Comparison of ENCODE assay signal across 8 mouse cellular contexts in the genomic region with DNA sequence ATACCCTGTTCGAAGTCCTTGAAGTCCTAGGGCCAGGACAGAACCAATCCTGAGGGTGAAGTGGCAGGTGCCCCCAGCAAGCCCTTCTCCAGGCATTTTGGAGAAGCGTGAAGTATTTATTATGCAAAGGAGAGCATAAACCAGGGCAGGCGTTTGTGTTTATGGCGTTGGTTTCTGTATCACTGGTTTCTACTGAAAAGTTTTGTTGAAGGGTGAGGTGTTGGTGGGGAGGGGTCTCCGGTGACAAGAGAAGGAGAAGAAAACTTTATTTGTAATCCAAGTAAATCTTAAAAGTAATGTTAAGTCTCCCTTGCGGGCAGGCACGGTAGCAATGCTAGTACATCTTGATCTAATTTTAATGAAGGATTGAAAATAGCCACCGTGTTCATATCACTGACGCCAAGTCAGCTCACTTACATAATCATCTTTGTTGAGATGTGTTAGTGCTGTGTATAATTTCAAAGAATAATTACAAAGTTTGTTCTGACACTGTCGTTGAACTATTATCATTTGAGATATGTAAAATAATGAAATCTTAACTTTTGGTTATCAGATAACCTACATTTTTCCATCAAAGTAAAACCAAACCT.
DNase-seq lines count a peak whose midpoint lies in the region; ATAC-seq and TF ChIP-seq lines count a peak whose summit lies in the region.

No protein-coding gene starts in this region.

- peak overlapping the region; percentile 86 to 96 for H3K27ac ChIP-seq in heart, embryonic 14.5 days (replicated peaks in 1 of 2; ENCODE audit: control insufficient read depth in 1 of 2, insufficient read depth in 1 of 2, low read depth in 2 of 2, low read length in 2 of 2)
- no peak overlapping the region for H3K27ac ChIP-seq in ES-E14 (ENCODE audit: insufficient read depth, low read depth, low read length, poor library complexity, severe bottlenecking)
- H3K27ac ChIP-seq in embryonic fibroblast, embryonic 13.5 days (ENCODE audit: insufficient read depth, low read length), result no peak overlapping the region
- H3K27ac ChIP-seq in liver, embryonic 11.5 days (ENCODE audit: low read depth, low read length), result no peak overlapping the region

- H3K4me2 ChIP-seq in heart, embryonic 14.5 days (ENCODE audit: low read length), result peak overlapping the region; percentile 63
- peak overlapping the region; percentile 97 for H3K4me2 ChIP-seq in liver, embryonic 11.5 days

- intact Hi-C loops in heart, postnatal 14 days (cut with DNase I), result loop anchor here (2.0 to 5.0 kb wide), 3 partner anchors 27 to 65 kb away; no protein-coding TSS in a partner anchor

- no peak for ATAC-seq in heart, embryonic 14.5 days (ENCODE audit: insufficient number of reproducible peaks, insufficient read depth, low FRiP score, low read depth)
- ATAC-seq in liver, embryonic 11.5 days (replicated peaks; ENCODE audit: low FRiP score), result no peak

- no peak for DNase-seq in heart, postnatal 14 days
- DNase-seq in ES-E14 (ENCODE audit: low read depth, low spot score), result no peak
- no peak for DNase-seq in liver, embryonic 11.5 days (ENCODE audit: low spot score)
- DNase-seq in urinary bladder, adult 18-20 months (ENCODE audit: low spot score in 2 of 2), result no peak
- no peak for DNase-seq in thymus, adult 18-20 months
- DNase-seq in urinary bladder, postnatal 36 days (ENCODE audit: low spot score in 2 of 2), result no peak

- H3K4me1 ChIP-seq in heart, embryonic 14.5 days (ENCODE audit: control insufficient read depth in 2 of 2, insufficient read depth in 2 of 2, low read length in 2 of 2), result peaks cover 0 to 17% of the 10 kb centered on the region in 2 experiments; a peak in 2 of 4 replicates
- peaks cover 0 to 2% of the 10 kb centered on the region in 2 experiments; a peak in 2 of 4 replicates for H3K4me1 ChIP-seq in ES-E14 (ENCODE audit: control insufficient read depth in 2 of 2, insufficient read depth in 2 of 2, low read length in 2 of 2, poor library complexity in 1 of 2)
- H3K4me1 ChIP-seq in embryonic fibroblast, embryonic 13.5 days (ENCODE audit: control insufficient read depth, insufficient read depth, low read length), result no peaks in the 10 kb centered on the region; the same call in 1 of the 2 replicates
- peaks cover 6% of the 10 kb centered on the region; the same call in 1 of the 2 replicates for H3K4me1 ChIP-seq in liver, embryonic 11.5 days (replicated peaks; ENCODE audit: control insufficient read depth, insufficient read depth, low read length)

- TF ChIP-seq POLR2A in embryonic fibroblast, embryonic 13.5 days (IDR thresholded peaks at IDR 0.05; ENCODE audit: low read depth, low read length), result no peak

- peaks cover 12% of the 10 kb centered on the region; the same call in 1 of the 2 replicates for H3K36me3 ChIP-seq in heart, embryonic 14.5 days (ENCODE audit: control insufficient read depth, insufficient read depth, low read length)
- no peaks in the 10 kb centered on the region for H3K36me3 ChIP-seq in ES-E14 (ENCODE audit: control insufficient read depth, insufficient read depth, low read length, poor library complexity, severe bottlenecking)
- no peaks in the 10 kb centered on the region for H3K36me3 ChIP-seq in liver, embryonic 11.5 days (ENCODE audit: control insufficient read depth, insufficient read depth, low read length)

- no peak for TF ChIP-seq CTCF in embryonic fibroblast, embryonic 13.5 days (IDR thresholded peaks at IDR 0.05; ENCODE audit: borderline replicate concordance, insufficient read depth, low read length)

- H3K27me3 ChIP-seq in heart, embryonic 14.5 days (ENCODE audit: control insufficient read depth, insufficient read depth, low read length), result no peaks in the 10 kb centered on the region
- H3K27me3 ChIP-seq in liver, embryonic 11.5 days (replicated peaks; ENCODE audit: control insufficient read depth, insufficient read depth, low read length), result no peaks in the 10 kb centered on the region

- H3K9ac ChIP-seq in heart, embryonic 14.5 days (ENCODE audit: low read length), result peak overlapping the region; percentile 86
- H3K9ac ChIP-seq in ES-E14 (ENCODE audit: insufficient read depth, low read depth, low read length, poor library complexity, severe bottlenecking), result peak overlapping the region; percentile 17; the same call in 1 of the 2 replicates
- H3K9ac ChIP-seq in liver, embryonic 11.5 days (ENCODE audit: low read depth, low read length), result peak overlapping the region; percentile 80

- H3K9me3 ChIP-seq in heart, embryonic 14.5 days (ENCODE audit: control insufficient read depth, low read length), result no peaks in the 10 kb centered on the region
- H3K9me3 ChIP-seq in ES-E14 (ENCODE audit: control insufficient read depth, insufficient read depth, low read depth, low read length), result no peaks in the 10 kb centered on the region
- H3K9me3 ChIP-seq in liver, embryonic 11.5 days (ENCODE audit: control insufficient read depth, low read length), result no peaks in the 10 kb centered on the region

- in situ Hi-C loops in ES-E14 (cut with MboI; ENCODE audit: low sequenced_read_pairs in 2 of 2, unreplicated experiment in 2 of 2), result no loop called here

- 13% methylated on average over 10 of the region's 10 CpGs for WGBS in heart, embryonic 14.5 days
- WGBS in liver, embryonic 11.5 days, result 38% methylated on average over 10 of the region's 10 CpGs

- peak overlapping the region; percentile 71 to 81 for H3K4me3 ChIP-seq in heart, embryonic 14.5 days (ENCODE audit: control insufficient read depth in 1 of 2, insufficient read depth in 1 of 2, low read depth in 1 of 2, low read length in 2 of 2)
- peak overlapping the region; percentile 83 to 92 for H3K4me3 ChIP-seq in ES-E14 (ENCODE audit: insufficient read depth in 1 of 2, low read depth in 1 of 2, low read length in 2 of 2, poor library complexity in 1 of 2, severe bottlenecking in 1 of 2)
- peak overlapping the region; percentile 96 for H3K4me3 ChIP-seq in embryonic fibroblast, embryonic 13.5 days (ENCODE audit: insufficient read depth, low read length)
- peak overlapping the region; percentile 79 for H3K4me3 ChIP-seq in liver, embryonic 11.5 days (ENCODE audit: low read depth, low read length)

TF ChIP-seq in ES-E14, 5 proteins besides CTCF, POLR2A, EP300 and RAD21:
- TF ChIP-seq ZNF384 (IDR thresholded peaks at IDR 0.05; ENCODE audit: low read depth, low read length) (no peak), MAFK (IDR thresholded peaks at IDR 0.05; ENCODE audit: insufficient read depth, low read depth, low read length) (no peak), ZC3H11A (IDR thresholded peaks at IDR 0.05; ENCODE audit: borderline replicate concordance, low read depth, low read length) (no peak), HCFC1 (IDR thresholded peaks at IDR 0.05; ENCODE audit: borderline replicate concordance, insufficient read depth, low read length) (no peak), CHD2 (IDR thresholded peaks at IDR 0.05; ENCODE audit: low read depth, low read length) (no peak)

Comparison
In these comparisons a context has a peak if more than half of its experiments do, and no peak if none do; other contexts are left out.
1. H3K27ac ChIP-seq: peak in heart, embryonic 14.5 days (2 of 2); none in ES-E14 (single experiment), embryonic fibroblast, embryonic 13.5 days (single experiment) and liver, embryonic 11.5 days (single experiment).
2. H3K9ac ChIP-seq: peak in every context shown above with its lines; median percentile 86 in heart, embryonic 14.5 days; 80 in liver, embryonic 11.5 days; 17 in ES-E14.
3. Peak in every context shown above with its lines, with median percentiles within 50 percentile points of each other: H3K4me3 ChIP-seq.